Mouse (Mus musculus): ENCODE results near the gene Art4. TPM values are rescaled to one million over a fixed set of nuclear protein-coding genes. Genes with fewer than 3 reads are reported as not detected.

Gene Art4
- polyA plus RNA-seq, 1 experiment from 2014 or later, result 0.06 TPM

- H3K36me3 ChIP-seq, result peaks cover 93% of the 10 kb centered on the region
- H3K4me3 ChIP-seq, result no peak overlapping the region
- H3K27ac ChIP-seq (replicated peaks), result peak overlapping the region; percentile 70
- no peak overlapping the region for H3K9ac ChIP-seq (replicated peaks)
- peak; percentile 65 for ATAC-seq (replicated peaks)
- H3K4me2 ChIP-seq (replicated peaks), result no peak overlapping the region
- no peaks in the 10 kb centered on the region for H3K27me3 ChIP-seq
- H3K4me1 ChIP-seq, result 0 out of 2 replicates have a peak, but pooled peaks cover 7% of the 10 kb centered on the region
- WGBS, result 85% methylated on average over 3 of the region's 3 CpGs
- no peaks in the 10 kb centered on the region for H3K9me3 ChIP-seq
These were observed 40.0 kb downstream of the Art4 start for GRCm38 (mm10) chr6:136817549-136817948.

GRCm38 (mm10) chr6:136816826-136817225 is 40.7 kb downstream of the Art4 start:
- Histone ChIP-seq H3K27me3 (no peaks in the 10 kb centered on the region), H3K4me3 (no peak overlapping the region), H3K27ac (replicated peaks) (peak overlapping the region; percentile 57), H3K9me3 (no peaks in the 10 kb centered on the region), H3K4me2 (replicated peaks) (no peak overlapping the region), H3K9ac (replicated peaks) (no peak overlapping the region), H3K36me3 (peaks cover 92% of the 10 kb centered on the region), H3K4me1 (0 out of 2 replicates have a peak, but pooled peaks cover 7% of the 10 kb centered on the region)
- ATAC-seq (replicated peaks), result no peak
- WGBS, result 87% methylated on average over 21 of the region's 21 CpGs

GRCm38 (mm10) chr6:136815381-136815780 is 42.2 kb downstream of the Art4 start:
- no peaks in the 10 kb centered on the region for H3K27me3 ChIP-seq
- H3K9ac ChIP-seq (replicated peaks), result no peak overlapping the region
- no peak for ATAC-seq (replicated peaks)
- H3K4me3 ChIP-seq, result no peak overlapping the region
- 96% methylated on average over 7 of the region's 7 CpGs for WGBS
- H3K9me3 ChIP-seq, result no peaks in the 10 kb centered on the region
- H3K36me3 ChIP-seq, result peaks cover 80% of the 10 kb centered on the region
- no peak overlapping the region for H3K4me2 ChIP-seq (replicated peaks)
- H3K4me1 ChIP-seq, result 0 out of 2 replicates have a peak, but pooled peaks cover 7% of the 10 kb centered on the region
- no peak overlapping the region for H3K27ac ChIP-seq (replicated peaks)

GRCm38 (mm10) chr6:136813117-136813516 is 44.4 kb downstream of the Art4 start:
- no peaks in the 10 kb centered on the region for H3K27me3 ChIP-seq
- H3K9me3 ChIP-seq, result no peaks in the 10 kb centered on the region
- H3K4me2 ChIP-seq (replicated peaks), result no peak overlapping the region
- no peak overlapping the region for H3K4me3 ChIP-seq
- no peak overlapping the region for H3K9ac ChIP-seq (replicated peaks)
- no peak overlapping the region for H3K27ac ChIP-seq (replicated peaks)
- H3K36me3 ChIP-seq, result peaks cover 59% of the 10 kb centered on the region
- 44% methylated on average over 4 of the region's 4 CpGs for WGBS
- H3K4me1 ChIP-seq, result peaks cover 17% of the 10 kb centered on the region
- ATAC-seq (replicated peaks), result no peak

GRCm38 (mm10) chr6:136811196-136811595 is 46.3 kb downstream of the Art4 start:
- 90% methylated on average over 10 of the region's 10 CpGs for WGBS
- H3K4me1 ChIP-seq, result peaks cover 20% of the 10 kb centered on the region

GRCm38 (mm10) chr6:136809673-136810072 is 47.9 kb downstream of the Art4 start:
- Histone ChIP-seq H3K36me3 (peaks cover 29% of the 10 kb centered on the region), H3K9me3 (no peaks in the 10 kb centered on the region), H3K4me2 (replicated peaks) (peak overlapping the region; percentile 91), H3K9ac (replicated peaks) (no peak overlapping the region), H3K27ac (replicated peaks) (no peak overlapping the region), H3K4me3 (0 out of 2 replicates have a peak overlapping the region, but pooled peaks have one; percentile 86), H3K4me1 (peaks cover 25% of the 10 kb centered on the region), H3K27me3 (no peaks in the 10 kb centered on the region)
- WGBS, result 82% methylated on average over 13 of the region's 13 CpGs
- no peak for ATAC-seq (replicated peaks)

More at GRCm38 (mm10) chr6:136811196-136811595, 46.3 kb downstream of the Art4 start:
- H3K4me3 ChIP-seq, result no peak overlapping the region
- no peaks in the 10 kb centered on the region for H3K9me3 ChIP-seq
- H3K27ac ChIP-seq (replicated peaks), result no peak overlapping the region
- H3K4me2 ChIP-seq (replicated peaks), result no peak overlapping the region
- no peak overlapping the region for H3K9ac ChIP-seq (replicated peaks)
- peaks cover 41% of the 10 kb centered on the region for H3K36me3 ChIP-seq
- H3K27me3 ChIP-seq, result no peaks in the 10 kb centered on the region
- no peak for ATAC-seq (replicated peaks)

- no peaks in the 10 kb centered on the region for H3K9me3 ChIP-seq
- peak overlapping the region; percentile 86 for H3K4me3 ChIP-seq
- peak overlapping the region; percentile 70 for H3K9ac ChIP-seq (replicated peaks)
- H3K27me3 ChIP-seq, result no peaks in the 10 kb centered on the region
- peaks cover 25% of the 10 kb centered on the region for H3K4me1 ChIP-seq
- no peak overlapping the region for H3K27ac ChIP-seq (replicated peaks)
- peaks cover 23% of the 10 kb centered on the region for H3K36me3 ChIP-seq
- peak overlapping the region; percentile 91 for H3K4me2 ChIP-seq (replicated peaks)
- ATAC-seq (replicated peaks), result no peak
- 41% methylated on average over 14 of the region's 14 CpGs for WGBS
These were observed 48.5 kb downstream of the Art4 start for GRCm38 (mm10) chr6:136809077-136809476.

- H3K27ac ChIP-seq (replicated peaks), result no peak overlapping the region
- under 1% methylated on average over 28 of the region's 28 CpGs for WGBS
- peaks cover 18% of the 10 kb centered on the region for H3K36me3 ChIP-seq
- peak overlapping the region; percentile 86 for H3K4me3 ChIP-seq
- no peaks in the 10 kb centered on the region for H3K27me3 ChIP-seq
- peak overlapping the region; percentile 91 for H3K4me2 ChIP-seq (replicated peaks)
- peak; percentile 18 for ATAC-seq (replicated peaks)
- H3K9me3 ChIP-seq, result no peaks in the 10 kb centered on the region
- H3K9ac ChIP-seq (replicated peaks), result peak overlapping the region; percentile 70
- H3K4me1 ChIP-seq, result peaks cover 25% of the 10 kb centered on the region
These were observed 48.9 kb downstream of the Art4 start for GRCm38 (mm10) chr6:136808631-136809046.

GRCm38 (mm10) chr6:136808014-136808417 is 49.5 kb downstream of the Art4 start, which contains the start of gene H2afj:
TSS of gene H2afj (plus strand) at chr6:136808244.
- peaks cover 32% of the 10 kb centered on the region for H3K4me1 ChIP-seq
- WGBS, result under 1% methylated on average over 34 of the region's 34 CpGs
- peak within 1 kb of the TSS; percentile 70 for H3K9ac ChIP-seq (replicated peaks)
- H3K27me3 ChIP-seq, result no peaks in the 10 kb centered on the region
- ATAC-seq (replicated peaks), result peak; percentile 91
- peak within 1 kb of the TSS; percentile 91 for H3K4me2 ChIP-seq (replicated peaks)
- peaks cover 14% of the 10 kb centered on the region for H3K36me3 ChIP-seq
- no peaks in the 10 kb centered on the region for H3K9me3 ChIP-seq
- peak within 1 kb of the TSS; percentile 64 for H3K27ac ChIP-seq (replicated peaks)
- peak within 1 kb of the TSS; percentile 86 for H3K4me3 ChIP-seq

- H3K4me2 ChIP-seq (replicated peaks), result peak overlapping the region; percentile 56
- H3K27ac ChIP-seq (replicated peaks), result peak overlapping the region; percentile 64
- peaks cover 9% of the 10 kb centered on the region for H3K36me3 ChIP-seq
- H3K4me1 ChIP-seq, result peaks cover 34% of the 10 kb centered on the region
- H3K9me3 ChIP-seq, result no peaks in the 10 kb centered on the region
- ATAC-seq (replicated peaks), result no peak
- WGBS, result 28% methylated on average over 18 of the region's 18 CpGs
- H3K4me3 ChIP-seq, result peak overlapping the region; percentile 86
- H3K9ac ChIP-seq (replicated peaks), result peak overlapping the region; percentile 40; the same call in 1 of the 2 replicates
- no peaks in the 10 kb centered on the region for H3K27me3 ChIP-seq
These were observed 50.0 kb downstream of the Art4 start for GRCm38 (mm10) chr6:136807395-136808013.

GRCm38 (mm10) chr6:136806819-136807218 is 50.7 kb downstream of the Art4 start:
- no peak overlapping the region for H3K4me3 ChIP-seq
- no peaks in the 10 kb centered on the region for H3K27me3 ChIP-seq
- no peak overlapping the region for H3K4me2 ChIP-seq (replicated peaks)
- 68% methylated on average over 5 of the region's 5 CpGs for WGBS
- no peak overlapping the region for H3K9ac ChIP-seq (replicated peaks)
- H3K36me3 ChIP-seq, result peaks cover 2% of the 10 kb centered on the region; the same call in 1 of the 2 replicates
- H3K9me3 ChIP-seq, result no peaks in the 10 kb centered on the region
- H3K4me1 ChIP-seq, result peaks cover 34% of the 10 kb centered on the region
- no peak for ATAC-seq (replicated peaks)
- no peak overlapping the region for H3K27ac ChIP-seq (replicated peaks)

GRCm38 (mm10) chr6:136805409-136805775 is 52.1 kb downstream of the Art4 start:
- Histone ChIP-seq H3K36me3 (no peaks in the 10 kb centered on the region), H3K9me3 (no peaks in the 10 kb centered on the region), H3K4me2 (replicated peaks) (no peak overlapping the region), H3K4me3 (no peak overlapping the region), H3K4me1 (peaks cover 34% of the 10 kb centered on the region), H3K27ac (replicated peaks) (peak overlapping the region; percentile 100; the same call in 1 of the 2 replicates), H3K9ac (replicated peaks) (no peak overlapping the region), H3K27me3 (no peaks in the 10 kb centered on the region)
- no peak for ATAC-seq (replicated peaks)
- 97% methylated on average over 1 of the region's 1 CpGs for WGBS
